Mouse (Mus musculus): ENCODE results near the gene Gm10037.

Gm10037 gene

GRCm38 (mm10) chr13:67876699-67877254, 45.9 kb downstream of the Gm10037 start:
- DNase-seq (ENCODE audit: low read depth), result no peak

- DNase-seq (ENCODE audit: low read depth), result no peak
Observed at GRCm38 (mm10) chr13:67883966-67884365, 53.1 kb downstream of the Gm10037 start.

Measured in naive thymus-derived CD4-positive, alpha-beta T cell, adult 2 months (primary cell).